Mouse (Mus musculus): ENCODE data around the gene D430041D05Rik. TPM values are rescaled to one million over a fixed set of nuclear protein-coding genes. Genes with fewer than 3 reads are reported as not detected.

The D430041D05Rik gene
- total RNA-seq, 2 experiments from 2014 or later, result 0.03 TPM

DNA sequence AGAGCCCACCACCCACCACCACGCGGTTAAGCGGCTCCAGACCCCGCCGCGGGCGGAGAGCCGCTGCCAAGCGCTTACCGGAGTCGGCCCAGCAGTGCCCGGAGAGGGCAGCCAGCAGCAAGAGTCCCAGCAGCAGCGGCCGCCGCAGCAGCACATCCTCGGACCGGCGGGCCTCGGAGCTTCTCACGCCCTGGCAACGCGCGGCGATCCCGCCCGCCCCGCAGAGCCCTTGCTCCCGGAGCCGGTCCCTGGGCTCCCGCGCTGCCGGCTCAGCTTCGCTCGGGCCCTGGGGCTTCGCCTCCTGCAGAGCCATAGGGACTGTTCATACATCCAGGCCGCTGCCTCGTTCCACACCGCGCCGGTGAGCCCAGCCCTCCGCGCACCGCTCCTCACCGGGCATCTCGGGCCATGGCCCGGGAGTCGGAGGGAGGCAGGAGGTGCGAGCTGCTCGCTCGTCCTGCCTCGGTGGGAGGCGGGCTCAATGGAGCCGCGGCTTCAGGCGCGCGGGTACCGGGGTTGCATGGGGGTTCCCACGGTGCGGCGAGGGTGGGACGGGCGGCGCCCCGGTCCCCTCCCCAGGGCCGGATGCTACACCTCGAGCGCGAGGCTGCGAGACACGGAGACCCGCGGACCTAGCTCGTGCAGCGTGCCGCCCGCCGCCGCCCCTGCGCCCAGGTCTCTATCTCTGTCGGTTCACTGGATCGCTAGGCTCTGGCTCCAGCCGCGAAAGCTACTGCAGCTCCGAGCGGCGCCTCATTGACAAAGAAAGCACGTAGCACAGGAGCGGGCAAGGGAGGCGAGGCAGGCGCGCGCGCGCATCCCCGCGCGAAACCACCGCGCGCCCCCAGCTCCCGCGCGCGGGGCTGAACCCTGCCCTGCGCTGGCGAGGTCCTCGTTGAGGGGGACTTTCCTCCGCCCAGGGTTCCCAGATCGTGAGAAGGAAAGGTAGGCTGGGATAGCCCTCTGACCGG is 677 bp downstream of the D430041D05Rik start:
- DNase-seq (ENCODE audit: low spot score), result no peak

DNA sequence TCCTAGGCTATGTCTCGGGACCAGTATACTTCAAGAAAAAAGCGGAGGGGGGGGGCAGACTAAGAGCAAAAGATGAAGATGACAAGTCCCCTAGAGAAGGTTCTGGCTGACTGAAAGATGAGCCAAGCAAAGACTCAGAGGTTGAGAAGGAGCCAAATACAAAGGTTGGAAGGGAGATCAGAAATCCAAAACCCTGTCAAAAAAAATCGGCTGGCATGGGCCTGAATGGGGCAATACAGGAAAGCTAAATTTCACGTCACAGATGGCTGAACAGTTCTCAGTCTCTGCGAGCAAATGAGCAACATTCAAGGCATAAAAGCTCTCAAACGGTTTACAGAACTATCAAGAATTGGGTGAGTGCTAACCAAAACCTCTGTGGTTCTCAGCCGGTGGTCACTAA is 2.5 kb downstream of the D430041D05Rik start:
- intact Hi-C loops (cut with DNase I), result no loop called here
- no peak for DNase-seq (ENCODE audit: low spot score)

More for the DNA sequence above, 677 bp downstream of the D430041D05Rik start:
- intact Hi-C loops (cut with DNase I), result no loop called here

DNA sequence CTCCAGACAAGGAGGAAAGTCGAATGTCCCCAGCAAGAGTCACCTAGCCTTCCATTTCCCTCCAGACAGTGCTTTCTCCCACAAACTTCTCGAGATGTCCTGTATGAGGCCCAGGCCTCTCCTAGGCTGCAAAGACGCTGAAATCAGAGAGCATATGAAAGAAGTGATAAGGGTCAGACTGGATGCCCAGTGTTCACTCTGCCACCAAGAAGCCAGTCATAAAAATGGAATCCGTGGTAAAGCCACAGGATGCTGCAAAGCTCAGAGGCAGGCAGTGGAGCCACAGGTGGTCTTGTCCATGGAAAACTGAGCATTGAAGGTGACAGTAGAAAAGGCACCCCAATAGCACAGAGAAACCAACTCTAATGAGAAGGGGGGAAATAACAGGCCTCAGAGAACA is 2.9 kb downstream of the D430041D05Rik start:
- no peak for DNase-seq (ENCODE audit: low spot score)
- intact Hi-C loops (cut with DNase I), result no loop called here

DNA sequence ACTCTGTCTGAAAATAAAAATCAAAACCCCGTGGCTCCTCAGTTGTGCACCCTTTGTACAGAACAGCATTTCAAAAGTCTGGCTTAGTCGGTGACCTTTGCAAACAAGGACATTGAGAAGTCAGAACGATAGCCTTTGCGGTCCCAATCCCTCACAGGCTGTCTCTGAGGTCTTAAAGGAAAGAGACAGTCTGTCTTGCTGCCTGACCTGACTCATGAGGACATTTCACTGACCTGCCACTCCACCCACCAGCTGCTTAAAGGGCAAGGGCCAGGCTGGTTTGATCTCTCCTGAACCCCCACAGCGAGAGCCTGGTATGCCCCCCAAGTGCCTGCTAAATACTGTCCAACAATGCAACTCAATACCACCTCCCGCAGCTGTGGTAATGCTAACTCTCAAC is 6.8 kb downstream of the D430041D05Rik start:
- DNase-seq (ENCODE audit: low spot score), result no peak
- intact Hi-C loops (cut with DNase I), result no loop called here

DNA sequence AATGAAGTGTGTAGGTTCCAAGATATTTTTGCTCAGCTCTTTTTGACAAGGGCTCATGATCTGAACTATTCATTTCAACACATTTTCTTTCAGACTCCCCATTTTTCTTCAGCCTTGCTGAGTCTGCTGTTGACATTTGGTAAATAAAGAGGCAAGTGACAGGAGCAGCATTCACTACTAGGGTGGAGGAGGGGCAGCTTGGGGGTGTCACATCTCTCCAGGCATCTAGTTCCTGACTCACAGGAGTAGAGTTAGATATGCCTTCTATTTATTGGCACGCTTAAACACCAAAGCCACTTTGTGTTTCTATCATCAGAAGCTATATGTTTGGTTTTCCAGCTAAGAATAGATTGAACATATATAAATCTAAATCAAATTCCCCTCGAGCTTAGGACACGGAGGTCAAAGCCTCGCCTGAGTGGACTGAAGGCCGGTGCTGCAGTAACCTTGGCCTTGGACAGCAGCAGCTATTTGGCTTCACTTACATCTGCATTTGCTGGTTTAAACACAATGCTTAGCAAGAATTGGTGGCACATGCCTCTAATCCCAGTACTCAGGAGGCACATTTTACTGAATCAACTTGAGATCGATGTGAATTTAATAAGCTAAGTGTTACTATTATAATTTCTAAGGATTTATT is 12.0 kb downstream of the D430041D05Rik start:
- no peak for DNase-seq (ENCODE audit: low spot score)

DNA sequence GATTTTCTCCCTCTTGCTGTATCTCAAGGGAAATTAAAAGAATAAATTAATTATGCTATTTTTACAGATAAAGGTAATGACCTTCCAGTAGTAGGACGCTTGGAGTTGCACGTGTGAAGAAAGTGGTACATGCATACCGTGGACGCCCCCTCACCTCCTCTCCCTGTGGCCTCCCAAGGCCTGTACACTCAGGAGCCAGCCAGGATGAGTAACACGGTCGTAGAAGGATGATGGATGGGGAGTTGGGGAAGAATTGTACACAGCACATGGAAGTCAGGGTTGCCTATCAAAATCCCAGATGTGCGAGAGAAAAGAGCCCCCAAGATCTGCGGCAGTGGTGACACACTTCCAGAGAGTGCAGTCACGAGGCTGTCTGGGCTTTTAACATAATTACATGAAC is 14.9 kb downstream of the D430041D05Rik start:
- DNase-seq (ENCODE audit: low spot score), result no peak
- intact Hi-C loops (cut with DNase I), result no loop called here

More for the DNA sequence above, 12.0 kb downstream of the D430041D05Rik start:
- intact Hi-C loops (cut with DNase I), result no loop called here

DNA sequence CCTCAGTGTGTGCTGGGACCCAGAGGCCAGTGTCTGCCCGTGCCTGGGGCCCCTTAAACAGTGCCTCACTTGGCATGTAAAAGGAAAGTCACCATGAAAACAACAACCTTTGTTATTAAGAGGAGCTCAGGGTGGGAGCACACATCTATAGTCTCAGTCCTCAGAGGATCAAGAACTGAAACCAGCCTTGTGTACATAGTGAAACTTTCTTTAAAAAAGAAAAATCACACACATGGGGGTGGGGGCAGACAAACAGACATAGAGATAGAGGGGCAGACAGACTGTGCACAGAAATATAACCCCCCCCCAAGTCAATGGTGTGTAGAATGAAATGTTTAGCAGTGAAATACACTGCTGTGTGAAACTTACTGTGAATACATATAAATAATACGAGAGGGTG is 16.0 kb downstream of the D430041D05Rik start:
- no peak for DNase-seq (ENCODE audit: low spot score)
- intact Hi-C loops (cut with DNase I), result no loop called here

DNA sequence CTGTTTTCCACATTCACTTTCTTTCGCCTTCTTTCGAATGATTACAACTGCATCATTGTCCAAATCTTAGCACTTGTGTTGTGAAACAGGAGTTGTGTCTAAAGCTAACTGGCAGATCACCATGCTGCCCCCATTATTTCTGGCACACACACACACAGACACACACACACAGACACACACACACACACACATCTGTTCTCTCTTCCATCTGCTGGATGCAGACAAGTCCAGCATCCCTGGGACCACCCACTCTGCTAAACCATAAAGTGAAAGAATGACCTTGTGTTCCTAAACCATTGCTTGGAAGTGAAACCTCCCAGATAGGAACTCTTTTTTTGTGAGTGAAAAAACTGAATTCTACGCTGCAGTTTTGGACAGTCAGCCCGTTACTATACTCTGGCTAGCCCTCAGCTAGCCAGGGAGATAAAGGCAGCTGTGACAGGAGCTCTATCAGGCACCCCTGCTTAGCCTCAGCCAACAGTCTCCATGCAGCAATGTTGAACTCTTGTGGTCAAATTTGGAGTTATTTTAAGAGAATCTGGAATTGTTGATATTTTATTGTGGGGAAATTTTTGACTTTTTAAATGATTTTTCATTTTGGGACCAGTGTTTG is 18.0 kb downstream of the D430041D05Rik start:
- DNase-seq (ENCODE audit: low spot score), result no peak
- intact Hi-C loops (cut with DNase I), result no loop called here

DNA sequence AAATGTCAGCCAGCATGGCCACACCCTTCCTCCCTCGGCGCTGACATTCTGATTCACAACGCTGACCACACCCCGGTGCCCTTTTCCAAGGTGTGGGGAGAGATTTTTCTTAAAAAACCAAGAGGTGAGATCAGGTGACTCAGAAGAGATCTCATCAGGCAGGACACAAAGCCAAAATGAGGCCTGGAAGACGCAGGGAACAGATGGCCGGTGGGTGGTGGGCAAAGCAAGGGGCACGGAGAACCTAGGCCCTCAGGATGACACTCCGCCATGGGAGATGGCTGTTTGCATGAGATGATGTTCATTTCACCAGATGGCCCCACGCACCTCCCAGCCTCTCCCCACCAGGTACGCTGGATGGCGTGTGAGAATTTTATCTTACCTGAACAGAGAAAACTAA is 21.6 kb downstream of the D430041D05Rik start:
- DNase-seq (ENCODE audit: low spot score), result no peak
- intact Hi-C loops (cut with DNase I), result no loop called here

DNA sequence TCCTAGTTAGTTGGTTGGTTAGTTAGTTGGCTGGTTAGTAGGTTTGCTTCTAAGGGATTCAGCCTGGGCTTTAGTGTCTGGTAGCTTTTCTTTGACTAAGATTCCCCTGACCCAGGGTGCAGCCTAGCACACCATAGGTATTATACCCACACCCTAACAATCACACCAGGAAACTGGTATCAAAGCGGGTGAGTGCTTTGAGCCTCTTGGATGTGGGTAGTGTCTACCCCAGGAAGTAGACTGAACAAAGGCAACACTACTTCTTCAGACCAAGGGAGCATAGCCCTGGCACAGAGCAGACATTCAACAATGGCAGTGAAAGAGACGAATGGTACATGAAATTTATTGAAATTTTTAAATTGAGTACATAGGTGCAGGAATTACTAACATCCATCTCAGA is 24.9 kb downstream of the D430041D05Rik start:
- intact Hi-C loops (cut with DNase I), result no loop called here
- no peak for DNase-seq (ENCODE audit: low spot score)

DNA sequence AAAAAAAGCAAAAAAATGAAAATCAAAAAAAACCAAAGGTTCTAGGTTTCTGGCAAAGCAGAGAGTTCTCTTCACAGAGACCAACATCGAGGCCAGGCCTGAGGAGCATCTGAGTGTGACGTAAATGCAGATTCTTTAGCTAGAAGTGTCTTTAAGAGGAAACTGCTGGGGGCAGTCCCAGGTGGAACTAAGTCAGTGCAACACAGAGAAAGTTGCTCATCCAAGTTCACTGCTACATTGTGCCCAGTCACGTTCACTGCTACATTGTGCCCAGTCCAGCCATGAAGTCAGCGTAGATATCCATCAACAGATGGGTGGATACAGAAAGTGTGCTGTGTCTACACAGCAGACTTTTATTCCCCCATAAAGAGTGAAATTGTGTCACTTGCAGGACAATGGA is 27.2 kb downstream of the D430041D05Rik start:
- no peak for DNase-seq (ENCODE audit: low spot score)
- intact Hi-C loops (cut with DNase I), result no loop called here

DNA sequence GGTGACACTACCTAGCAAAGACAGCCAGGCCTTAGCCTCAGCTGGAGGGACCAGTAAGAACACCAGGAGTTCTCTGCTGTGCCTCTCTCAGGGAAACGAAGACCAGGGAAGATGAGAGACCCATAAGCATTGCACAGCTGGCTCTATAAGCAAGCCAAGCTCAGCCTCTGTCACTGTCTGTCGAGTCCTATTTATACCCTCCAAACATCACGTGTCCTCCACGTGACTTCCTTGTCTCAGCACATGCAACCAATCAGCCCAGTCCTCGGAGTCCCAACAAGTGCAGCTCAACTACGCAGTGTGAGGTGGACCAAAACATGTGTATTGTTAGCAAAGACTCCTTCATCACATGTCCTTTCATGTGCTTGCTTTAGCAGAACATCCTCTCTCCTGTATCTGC is 28.0 kb downstream of the D430041D05Rik start:
- intact Hi-C loops (cut with DNase I), result no loop called here
- no peak for DNase-seq (ENCODE audit: low spot score)

DNA sequence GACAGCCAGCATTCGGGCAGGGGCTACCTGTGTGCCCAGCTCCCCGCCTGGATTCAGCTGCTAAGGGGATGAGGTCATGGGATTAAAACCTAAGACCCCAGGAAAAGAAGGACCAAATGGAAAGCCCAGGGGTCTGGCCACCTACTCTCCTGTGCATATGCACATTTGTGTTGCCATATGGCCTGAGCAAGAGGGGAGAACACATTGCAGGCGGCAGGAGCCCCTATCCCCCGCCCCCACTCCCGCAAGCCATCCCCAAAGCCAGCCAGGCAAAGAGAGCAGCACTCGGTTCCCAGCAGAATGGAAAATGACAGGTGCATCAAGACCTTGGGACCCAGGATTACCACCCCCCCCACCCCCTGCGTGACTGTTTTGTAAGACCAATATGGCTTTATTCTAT is 31.5 kb downstream of the D430041D05Rik start:
- intact Hi-C loops (cut with DNase I), result no loop called here
- no peak for DNase-seq (ENCODE audit: low spot score)

DNA sequence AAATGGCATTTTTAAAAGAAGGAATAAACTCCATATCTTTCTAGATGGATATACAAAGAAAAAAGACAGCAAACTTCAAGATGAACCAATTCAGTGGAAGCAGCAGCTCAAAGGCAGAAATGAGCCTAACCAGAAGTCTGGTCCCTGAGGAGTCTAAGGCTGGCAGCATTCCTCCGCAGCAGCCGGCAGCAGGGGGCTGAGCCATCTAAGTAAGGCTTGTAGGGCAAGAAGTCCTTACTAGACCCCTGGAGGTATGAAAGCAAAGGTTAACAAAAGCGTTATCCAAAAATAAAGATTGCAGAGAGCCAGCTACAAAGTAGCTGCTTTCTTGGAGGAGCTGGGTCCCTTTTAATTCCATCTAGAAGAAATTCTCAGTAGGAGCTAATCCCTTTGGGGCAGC is 32.0 kb downstream of the D430041D05Rik start:
- intact Hi-C loops (cut with DNase I), result no loop called here
- DNase-seq (ENCODE audit: low spot score), result no peak

DNA sequence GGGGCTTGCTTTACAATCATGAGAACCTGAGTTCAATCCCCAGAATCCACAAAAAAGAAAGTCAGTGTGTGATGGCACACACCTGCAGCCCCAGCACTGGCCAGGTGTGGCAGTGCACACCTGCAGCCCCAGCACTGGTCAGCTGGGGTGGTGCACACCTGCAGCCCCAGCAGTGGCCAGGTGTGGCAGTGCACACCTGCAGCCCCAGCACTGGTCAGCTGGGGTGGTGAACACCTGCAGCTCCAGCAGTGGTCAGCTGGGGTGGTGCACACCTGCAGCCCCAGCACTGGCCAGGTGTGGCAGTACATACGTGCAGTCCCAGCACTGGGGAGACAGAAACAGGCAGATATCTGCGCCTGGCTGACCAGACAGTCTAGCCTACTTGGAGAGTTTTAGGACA is 32.8 kb downstream of the D430041D05Rik start:
- intact Hi-C loops (cut with DNase I), result no loop called here
- DNase-seq (ENCODE audit: low spot score), result no peak

DNA sequence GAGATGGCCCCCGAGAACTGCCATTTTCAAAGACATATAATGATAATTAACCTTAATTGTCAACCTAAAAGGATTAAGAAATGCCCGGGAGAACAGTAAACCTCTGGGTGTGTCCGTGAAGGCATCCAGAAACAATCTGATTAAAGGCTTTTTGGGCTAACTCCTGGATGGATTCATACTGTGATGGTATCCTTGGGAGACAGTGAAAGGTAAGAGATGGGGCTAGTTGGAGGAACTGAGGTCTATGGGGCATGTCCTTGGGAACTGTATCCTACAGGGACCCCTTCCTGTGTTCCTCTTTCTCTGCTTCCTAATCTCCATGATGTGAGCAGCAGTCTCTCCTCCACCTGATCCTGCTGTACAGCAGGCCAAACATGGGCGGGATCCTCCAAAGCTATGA is 38.7 kb downstream of the D430041D05Rik start:
- intact Hi-C loops (cut with DNase I), result no loop called here
- no peak for DNase-seq (ENCODE audit: low spot score)

DNA sequence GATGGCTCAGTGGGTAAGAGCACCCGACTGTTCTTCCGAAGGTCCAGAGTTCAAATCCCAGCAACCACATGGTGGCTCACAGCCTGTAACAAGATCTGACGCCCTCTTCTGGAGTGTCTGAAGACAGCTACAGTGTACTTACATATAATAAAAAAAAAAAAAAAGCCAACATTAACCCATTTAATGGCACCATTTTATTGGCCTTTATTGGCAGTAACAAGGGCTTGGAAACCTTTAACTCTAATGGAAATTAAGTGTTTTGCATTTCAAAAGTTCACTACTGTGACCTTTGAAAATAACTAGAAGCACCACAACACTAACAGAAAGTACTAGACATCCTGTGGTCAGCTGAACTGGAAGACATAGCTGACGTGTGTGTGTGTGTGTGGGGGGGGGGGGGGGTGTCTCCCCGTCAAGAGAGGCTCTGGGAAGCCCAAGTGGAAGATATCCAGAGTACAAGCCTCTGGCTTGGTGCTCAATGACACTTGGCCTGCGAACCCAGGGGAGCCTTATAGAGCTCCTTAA is 39.1 kb downstream of the D430041D05Rik start:
- intact Hi-C loops (cut with DNase I), result no loop called here
- DNase-seq (ENCODE audit: low spot score), result no peak

DNA sequence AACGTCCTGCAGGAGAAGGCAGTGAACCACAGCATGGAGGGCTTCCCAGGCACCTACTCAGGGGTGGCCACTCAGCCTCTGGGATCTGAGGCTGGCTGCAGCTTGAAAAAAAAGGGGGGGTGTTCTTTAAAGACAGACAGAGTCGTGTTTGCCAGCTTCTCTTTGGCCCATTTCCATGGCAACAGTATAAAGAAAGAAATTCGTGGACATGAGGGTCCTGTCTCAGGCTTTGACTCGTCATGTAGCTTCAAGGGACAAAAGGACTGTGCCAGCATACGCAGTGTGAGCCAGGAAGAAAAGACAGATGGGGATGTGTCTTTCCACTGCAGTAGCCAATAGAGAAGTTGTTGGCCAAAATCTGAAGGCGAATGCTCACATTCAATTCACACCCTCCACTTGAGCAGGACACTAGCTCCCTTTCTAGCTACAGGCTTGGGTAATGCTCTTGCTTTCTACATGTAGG is 42.9 kb downstream of the D430041D05Rik start:
- DNase-seq (ENCODE audit: low spot score), result no peak
- intact Hi-C loops (cut with DNase I), result no loop called here

DNA sequence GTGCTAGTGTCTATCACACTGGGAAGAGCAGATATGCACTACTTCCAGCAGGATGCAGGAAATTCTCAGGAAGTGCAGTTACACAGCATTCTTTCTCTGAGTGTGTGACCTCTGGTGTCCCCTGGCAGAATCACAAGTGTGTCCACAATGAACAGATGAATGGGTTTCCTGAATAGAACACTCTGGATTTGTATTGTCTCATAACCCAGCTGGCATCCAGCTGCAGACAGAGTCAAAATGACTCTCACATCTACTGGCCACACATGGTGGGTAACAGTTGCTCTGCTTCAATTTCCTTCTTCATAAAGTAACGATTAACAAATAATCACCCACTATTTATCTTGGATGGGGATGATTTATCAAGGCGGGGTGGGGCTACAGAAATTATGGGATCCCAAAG is 43.5 kb downstream of the D430041D05Rik start:
- intact Hi-C loops (cut with DNase I), result no loop called here
- no peak for DNase-seq (ENCODE audit: low spot score)

DNA sequence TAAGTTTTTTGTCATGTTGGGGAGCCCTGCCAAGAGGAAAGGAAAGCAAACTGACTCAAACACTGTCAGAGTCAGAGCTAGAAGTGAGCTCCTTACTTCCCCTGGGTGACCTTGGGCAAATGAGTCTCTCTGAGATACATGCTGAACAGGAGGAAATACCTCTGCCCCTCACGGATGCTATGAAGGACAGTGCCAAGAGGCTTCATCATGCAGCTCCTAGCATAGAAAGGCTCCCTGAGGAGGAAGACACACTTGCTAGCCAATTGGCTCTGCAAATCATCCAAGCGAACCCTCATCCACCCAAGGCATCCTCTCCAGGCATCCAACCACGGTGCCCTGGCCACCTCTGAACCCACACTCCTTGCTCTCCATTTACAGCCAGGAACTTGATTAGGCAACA is 51.5 kb downstream of the D430041D05Rik start:
- intact Hi-C loops (cut with DNase I), result no loop called here
- no peak for DNase-seq (ENCODE audit: low spot score)

DNA sequence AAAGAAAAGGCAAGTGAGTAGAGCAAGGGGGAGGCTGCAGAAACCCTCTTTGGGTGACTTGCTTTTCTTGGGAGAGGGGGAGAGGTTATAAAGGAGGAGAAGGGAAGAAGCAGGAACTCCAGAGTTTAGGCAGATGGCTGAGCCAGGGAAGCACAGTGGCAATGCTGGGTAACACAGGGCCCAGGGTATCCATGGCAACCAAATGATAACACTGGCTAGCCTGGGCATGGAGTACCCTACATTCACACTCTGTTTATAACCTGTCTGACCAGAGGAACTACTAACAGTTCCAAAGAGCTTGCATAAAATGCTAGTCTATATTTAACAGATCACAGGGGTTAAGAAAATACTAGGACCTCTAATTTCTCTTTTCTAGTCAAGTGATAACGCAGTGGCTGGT is 51.9 kb downstream of the D430041D05Rik start:
- intact Hi-C loops (cut with DNase I), result no loop called here

More for the DNA sequence above, 51.9 kb downstream of the D430041D05Rik start:
- no peak for DNase-seq (ENCODE audit: low spot score)
